Mouse (Mus musculus) monocyte, adult 5-6 weeks (primary cell): ENCODE results near the gene Adam11. TPM values are rescaled to one million over a fixed set of nuclear protein-coding genes. Genes with fewer than 3 reads are reported as not detected.

Experiments
- ATAC-seq: fragments of 153-309, 156-312 bp; replicated peaks from 2 replicates; pipeline ENCODE4 v1.8.0; 2017; ENCODE audit warnings: mild to moderate bottlenecking; ENCODE audit not compliant: low TSS enrichment, insufficient number of reproducible peaks, severe bottlenecking, poor library complexity, low FRiP score
- total RNA-seq: library from RNA; stranded (forward); fragments of 200-1000, 200-491, 200-594 nt; gene quantifications from 3 replicates; pipeline ENCODE4 v1.2.3, GENCODE M21; 2017

The Adam11 gene
- total RNA-seq, 1 experiment from 2014 or later: 2.1 TPM

DNA sequence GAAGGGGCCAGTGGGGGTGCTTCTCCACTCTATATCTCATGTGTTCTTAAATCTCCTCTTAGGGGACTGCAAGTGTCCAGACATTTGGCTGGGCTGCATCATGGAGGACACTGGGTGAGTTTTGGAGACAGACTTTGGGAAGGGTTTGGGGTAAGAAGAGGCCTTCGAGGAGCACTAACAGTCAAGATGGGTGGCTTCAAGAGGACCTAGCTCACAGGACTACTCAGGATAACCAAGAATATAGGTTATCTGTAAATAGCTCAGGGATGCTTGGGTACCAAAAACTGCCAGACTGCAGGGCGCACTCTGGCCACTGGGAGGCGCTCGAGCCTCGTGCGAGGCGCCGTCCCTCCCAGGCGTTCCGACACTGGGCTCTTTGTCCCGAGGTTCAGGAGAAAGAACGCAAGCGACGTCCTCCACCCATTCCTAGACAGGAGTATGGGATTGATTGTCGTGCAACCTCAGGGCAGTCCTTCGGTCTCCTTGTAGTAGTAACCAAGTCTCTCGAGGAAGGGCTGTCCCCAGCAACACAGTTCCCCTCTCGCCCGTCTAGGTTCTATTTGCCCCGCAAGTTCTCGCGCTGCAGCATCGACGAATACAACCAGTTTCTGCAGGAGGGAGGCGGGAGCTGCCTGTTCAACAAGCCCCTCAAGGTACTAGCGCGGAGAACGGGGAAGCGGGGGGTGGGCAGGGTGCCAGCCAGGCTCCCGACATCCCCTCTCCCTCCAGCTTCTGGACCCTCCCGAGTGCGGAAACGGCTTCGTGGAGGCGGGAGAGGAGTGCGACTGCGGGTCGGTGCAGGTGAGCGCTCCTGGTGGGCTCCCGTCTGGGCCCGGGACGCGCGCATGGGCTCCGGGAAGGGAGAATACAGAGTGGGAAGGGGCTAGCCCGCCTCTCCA is 12.7 kb downstream of the Adam11 start:
- peak; percentile 55 for ATAC-seq

DNA sequence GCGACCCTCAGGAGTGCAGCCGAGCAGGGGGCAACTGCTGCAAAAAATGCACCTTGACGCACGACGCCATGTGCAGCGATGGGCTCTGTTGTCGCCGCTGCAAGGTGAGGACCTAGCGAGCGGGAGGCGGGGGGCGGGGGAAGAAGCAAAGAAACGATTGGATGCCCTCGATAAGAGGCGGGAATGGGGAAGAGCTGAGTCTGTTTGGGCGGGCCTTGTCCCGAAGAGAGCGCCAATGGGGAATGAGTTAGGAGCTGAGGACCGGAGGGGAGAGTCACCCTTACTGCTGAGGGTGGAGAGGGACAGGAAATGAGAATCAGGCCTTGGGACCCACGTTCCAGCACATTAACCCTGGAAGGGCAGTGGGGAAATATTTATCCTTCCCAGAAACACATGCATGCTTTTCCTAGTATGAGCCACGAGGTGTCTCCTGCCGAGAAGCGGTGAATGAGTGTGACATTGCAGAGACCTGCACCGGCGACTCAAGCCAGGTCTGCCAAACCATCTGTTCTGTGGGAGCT is 13.4 kb downstream of the Adam11 start:
- peak; percentile 59; the same call in 1 of the 2 replicates for ATAC-seq

DNA sequence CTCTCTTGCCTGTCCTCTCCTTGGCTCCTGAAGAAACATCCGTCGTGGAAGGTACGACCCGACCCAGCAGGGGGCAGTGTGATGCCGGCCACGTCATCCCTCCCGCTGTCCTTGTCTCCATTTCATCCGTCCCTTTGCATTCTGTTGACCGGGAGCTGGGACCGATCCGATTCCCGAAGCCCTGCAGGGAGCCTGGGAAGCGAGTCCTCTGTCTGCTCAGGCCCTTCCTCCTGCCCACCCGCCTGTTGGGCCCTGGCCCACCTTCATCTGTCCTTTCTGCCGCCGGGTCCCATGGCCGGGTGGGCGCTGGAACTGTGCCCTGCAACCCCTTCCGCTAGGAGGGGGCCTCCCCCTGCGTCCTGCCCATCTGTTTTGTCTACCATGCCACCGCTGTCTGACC is 16.4 kb downstream of the Adam11 start:
- ATAC-seq: no peak

DNA sequence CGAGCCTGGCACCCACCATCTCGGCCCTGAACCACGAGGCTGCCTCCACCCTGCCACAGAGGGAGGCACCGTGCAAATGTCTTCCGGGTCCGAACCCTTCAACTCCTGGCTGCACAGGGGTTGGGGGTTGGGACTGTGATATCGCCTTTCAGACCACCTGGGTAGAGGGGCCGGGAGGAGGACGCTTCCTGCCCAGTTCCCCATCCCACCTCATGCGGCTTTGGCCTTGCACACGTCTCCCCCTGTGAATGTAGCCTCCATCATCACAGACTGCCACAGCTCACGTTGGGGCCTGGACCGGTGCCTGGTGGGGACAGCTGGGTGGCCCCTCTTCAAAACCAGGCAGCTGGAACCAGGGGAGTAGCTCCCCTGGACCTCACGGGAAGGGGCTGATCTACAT is 16.9 kb downstream of the Adam11 start:
- no peak for ATAC-seq

DNA sequence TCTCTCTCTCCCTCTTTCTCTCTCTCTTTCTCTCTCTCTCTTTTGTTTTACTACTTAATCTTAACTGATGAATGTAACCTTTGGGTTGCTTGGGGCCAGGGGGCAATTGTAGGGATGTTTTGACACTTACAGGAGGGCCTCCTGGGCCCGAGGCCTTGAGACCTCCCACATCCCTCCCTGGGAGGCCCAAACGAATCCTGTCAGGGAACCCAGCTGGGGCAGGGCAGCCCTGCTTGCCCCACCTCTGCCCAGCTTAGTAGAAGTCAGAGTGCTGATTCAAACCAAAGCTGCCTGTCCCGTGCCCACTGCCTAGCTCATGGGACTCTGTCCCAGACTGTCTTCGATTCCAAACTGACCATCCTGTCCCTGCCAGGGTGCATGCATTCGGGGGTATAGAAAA is 17.4 kb downstream of the Adam11 start:
- ATAC-seq: no peak

DNA sequence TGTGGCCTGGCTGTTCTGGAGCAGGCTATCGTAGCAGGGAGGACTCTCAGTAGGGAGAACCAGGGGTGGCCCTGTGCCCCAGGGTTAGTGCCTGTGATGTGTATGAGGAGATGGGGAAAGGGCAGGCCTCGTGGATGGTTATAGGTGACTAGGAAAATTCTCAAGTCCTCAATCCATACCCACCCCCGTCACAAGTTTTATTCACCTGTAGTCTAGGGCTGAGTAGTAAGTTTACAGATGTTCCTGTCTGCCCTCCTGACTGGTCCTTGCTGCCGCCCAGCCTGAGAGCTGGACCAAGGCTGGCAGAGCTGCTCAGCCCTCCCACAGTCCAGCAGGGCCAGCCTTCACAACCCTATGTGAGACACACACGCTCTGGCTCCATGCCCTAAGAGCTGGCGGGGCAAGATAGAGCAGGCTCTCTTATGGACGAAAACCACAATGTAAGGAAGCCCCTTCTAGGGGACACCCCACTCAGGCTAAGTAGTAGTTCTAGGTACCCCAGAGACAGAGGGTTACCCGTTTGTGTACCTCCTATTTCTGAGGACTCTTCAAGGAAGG is 17.9 kb downstream of the Adam11 start:
- no peak for ATAC-seq

DNA sequence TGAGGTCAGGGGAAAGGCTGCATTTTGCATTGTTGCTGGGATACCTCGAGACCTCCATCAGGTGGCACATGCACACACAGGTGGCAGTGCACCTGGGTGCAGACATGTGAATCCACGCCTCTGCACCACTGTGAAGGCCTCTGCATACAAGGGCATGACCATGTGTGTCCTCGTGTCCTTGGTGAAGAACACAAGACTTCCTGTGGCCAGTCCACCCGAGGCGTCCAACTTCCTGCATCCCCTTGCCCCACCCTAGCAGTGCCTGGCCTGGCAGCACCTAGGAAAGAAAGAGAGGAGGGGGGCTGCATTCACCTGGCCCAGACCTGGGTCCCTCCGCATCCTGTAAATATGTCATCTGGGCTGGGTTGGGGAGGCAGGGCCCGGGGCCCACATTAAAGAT is 18.6 kb downstream of the Adam11 start:
- ATAC-seq: no peak

DNA sequence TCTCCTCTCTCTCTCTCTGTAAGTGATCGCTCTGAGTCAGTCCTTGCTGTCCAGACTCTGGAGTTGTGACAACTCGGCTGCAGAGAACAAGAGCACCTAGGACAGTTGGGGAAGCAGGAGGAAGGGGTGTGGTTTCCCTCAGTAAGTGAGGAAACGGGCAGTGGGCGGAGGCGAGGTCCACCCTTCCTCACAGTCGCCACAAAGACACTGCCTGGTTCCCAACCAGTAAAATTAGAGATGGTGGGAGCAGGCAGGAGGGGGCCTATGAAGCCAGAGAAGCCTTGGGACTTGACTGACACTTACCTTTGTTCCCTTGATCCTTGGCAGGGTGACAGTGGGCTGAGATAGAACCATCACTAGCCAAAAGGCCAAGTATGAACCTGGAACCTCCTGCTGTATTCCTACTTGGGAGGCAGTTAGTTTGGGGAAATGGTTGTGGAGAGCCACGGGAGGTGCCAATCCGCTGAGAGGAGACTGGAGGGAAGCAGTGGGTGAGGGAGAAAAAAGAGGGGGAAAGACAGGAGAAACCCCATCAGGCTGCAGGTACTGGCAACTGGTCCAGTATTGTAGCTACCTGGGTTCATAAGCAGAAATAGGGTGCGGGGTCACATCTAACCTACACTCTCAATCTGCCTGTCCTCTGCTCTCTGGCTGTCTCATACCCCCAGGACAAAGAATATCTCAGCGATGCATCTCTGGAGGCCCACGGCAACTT is 19.2 kb downstream of the Adam11 start:
- ATAC-seq: peak; percentile 73

DNA sequence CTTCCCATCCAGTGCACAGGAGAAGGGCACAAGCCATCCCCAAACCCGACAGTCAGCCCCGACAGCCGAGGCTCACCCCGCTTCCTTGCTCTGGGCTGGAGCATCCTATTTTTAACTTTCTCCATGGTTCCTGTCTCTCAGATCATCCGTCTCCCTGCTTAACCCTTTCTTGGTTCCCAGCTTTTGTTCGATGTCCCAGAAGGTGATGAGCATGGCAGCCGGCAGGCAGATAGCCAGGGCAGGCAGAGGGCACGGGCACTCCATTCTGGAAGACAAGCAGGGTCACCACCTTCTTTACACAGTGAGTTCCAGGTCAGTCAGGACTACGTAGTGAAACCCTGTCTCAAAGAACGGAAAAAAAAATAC is 19.7 kb downstream of the Adam11 start:
- ATAC-seq: no peak

DNA sequence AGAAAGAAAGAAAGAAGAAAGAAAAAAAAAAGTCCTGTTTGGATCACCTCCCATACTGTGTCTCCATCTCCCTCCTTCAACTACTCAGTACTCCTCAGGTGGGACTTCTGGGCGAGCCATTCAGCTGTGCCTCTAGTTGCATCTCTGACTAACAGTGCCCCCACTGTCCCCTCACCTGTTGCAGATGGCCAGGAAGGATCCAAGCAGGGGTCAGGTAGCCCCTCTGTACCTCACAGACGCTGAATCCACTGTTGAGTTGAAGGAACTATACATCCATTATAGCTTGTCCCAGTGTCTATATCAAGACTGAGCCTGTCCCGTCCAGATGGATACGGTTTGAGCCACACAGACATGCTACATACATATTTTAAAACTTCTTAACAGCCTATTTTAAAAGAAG is 20.3 kb downstream of the Adam11 start:
- ATAC-seq: no peak

DNA sequence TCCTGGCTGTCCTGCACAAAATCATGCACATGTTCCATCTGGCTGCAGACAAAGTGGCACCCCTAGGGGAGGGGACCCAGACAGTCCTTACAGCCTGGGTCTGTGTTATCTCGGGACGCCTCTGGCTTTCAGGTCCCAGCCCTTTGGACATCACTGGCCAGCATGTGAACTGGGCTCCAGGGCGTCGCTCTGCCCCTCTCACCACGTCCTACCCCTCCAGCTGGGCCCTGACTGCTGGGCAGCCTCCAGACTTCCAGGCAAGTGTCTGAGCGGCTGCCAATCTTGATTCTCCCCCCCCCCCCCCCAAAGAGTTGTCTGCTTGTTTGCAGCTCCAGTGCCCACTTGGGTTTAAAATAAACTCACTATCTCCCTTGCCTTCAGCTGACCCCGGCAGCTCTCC is 22.2 kb downstream of the Adam11 start:
- ATAC-seq: no peak

DNA sequence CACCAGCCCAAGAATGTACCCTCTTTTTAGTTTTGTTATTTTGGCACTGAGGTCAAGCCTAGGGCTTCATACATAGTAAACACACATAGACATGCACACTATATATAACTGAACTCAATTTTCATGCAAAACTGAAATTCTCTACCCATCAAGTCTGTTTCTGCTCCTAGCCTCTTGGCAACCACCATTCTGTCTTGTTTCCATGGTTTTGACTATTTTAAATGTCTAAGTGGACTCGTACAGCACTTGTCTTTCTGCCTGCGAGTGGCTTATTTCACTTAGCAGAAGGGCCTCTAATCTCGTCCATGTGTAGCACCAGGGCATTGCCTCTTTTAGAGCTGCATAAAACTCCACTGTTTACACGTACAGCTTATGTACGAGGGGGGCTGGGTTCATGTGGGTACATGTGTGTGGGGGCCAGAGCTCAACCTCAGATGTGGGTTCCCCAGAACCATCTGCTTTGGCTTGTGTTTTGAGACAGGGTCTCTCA is 26.5 kb downstream of the Adam11 start:
- ATAC-seq: no peak

DNA sequence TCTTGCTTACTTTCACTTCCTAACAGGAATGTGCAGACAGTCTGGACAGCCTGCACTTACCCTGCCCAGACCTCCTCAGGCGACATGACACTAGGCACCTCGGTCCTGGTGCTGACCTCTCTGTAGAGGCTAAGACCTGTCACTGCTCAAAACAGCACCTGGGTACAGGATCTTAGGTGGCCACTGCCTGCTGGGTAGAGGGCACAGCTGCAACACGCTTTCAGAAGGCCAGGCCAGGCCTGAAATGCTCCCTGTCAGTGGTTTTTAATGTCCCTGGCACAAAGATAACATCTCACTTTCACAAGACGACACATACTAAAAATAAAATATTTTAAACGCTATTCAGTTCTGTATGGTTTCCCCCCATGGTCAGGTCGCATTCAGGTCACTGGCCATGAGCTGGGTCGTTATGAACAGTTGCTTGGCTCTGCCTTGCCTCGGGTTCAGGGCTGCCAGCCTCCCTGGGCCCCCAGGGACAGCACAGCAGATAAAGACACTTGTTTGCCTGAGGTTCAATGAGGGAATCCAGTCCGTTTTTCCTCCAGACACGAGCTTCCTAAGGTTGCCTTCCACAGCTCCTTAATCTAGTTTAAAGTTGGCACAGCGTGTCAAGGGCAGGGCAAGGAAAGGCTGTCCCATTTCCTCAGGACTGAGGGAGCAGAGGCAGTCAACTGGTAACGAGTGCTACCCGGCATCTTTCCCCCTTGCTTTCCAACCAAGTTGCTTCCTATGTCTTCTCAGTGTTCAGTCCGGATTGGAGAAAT is 30.6 kb downstream of the Adam11 start:
- no peak for ATAC-seq

DNA sequence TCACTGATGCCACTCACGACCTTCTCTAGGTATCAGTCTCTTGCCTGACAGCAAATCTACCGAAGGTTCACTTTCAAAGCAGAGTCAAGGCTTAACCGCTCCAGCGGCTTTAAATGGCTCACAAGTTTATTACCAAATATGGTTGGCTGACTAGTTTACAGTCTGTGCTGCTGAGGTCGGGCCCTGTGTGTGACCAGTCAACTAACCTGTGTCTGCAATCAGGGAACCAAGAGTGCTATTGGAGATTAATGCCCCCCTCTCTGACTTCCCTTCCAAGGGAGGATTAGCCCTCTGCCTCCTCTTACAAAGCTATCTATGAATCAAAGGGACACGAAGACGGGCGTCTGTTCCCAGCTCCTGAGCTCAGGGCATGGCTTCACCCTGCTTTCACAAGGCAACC is 32.9 kb downstream of the Adam11 start:
- ATAC-seq: no peak

DNA sequence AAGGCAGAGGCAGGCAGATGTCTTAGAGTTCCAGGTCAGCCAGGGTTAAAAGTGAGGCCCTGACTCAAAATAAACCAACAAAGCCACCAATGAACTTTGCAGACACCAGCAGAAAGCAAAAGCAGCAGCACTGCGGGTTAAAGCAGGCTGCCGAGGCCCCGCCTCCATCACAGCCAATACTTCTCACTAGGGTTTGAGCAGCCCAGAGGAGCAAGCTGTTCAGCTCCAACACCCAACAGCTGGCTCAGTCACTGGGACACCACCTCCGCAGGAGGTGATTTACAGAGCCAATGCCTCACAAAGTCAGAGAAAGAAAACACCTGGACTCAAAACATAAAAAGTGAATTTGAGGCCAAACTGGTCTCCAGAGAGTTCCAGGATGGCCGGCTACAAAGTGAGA is 42.2 kb downstream of the Adam11 start:
- ATAC-seq: no peak

DNA sequence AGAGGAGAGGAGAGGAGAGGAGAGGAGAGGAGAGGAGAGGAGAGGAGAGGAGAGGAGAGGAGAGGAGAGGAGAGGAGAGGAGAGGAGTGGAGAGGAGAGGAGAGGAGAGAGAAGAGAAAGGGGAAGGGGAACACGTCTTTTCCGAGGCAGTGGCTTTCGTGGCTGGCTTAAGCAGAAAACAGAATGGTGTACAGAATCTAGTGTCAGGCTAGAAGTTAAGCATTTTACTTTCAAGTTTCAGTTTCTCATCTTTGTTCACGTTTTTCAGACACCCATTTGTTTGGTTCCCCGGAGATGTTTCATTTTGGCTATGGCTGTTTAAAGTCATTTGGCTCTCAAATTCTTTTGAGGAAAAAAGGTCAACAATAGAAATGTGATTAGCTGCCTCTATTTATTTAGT is 47.0 kb downstream of the Adam11 start:
- ATAC-seq: no peak

DNA sequence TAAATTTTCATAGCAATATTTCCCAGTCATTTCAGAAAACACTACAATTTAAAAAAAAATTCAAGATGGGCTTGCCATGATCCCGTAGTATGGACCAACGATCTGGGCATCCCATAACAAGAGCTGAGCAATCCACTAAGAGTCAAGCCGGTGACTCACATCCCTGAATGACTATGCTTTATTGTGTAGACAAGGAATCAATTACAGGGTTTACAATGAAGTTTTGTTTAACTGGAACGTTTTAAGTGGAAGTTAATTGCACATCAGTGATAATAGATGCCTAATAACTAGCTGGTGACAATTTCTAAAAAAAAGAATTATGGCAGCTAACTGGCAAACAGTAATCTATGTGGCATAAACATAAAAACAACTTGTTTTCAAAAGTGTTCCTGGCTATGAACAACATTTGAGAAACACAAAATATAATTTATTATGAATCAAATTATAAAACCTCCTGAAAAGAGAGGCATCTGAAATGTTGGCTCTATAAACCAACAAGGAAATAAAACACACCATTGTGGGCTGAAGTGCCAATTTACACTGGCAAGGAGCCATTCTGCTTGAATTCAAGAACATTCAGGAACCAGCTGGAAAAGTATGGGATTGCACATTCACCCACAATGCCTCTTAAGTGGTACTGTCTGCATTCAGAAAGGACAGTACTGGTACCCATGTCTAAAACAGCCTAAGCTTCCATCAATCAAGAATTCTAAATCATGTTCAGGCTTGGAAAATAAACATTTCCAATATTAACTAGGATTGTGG is 49.7 kb downstream of the Adam11 start:
- ATAC-seq: no peak

DNA sequence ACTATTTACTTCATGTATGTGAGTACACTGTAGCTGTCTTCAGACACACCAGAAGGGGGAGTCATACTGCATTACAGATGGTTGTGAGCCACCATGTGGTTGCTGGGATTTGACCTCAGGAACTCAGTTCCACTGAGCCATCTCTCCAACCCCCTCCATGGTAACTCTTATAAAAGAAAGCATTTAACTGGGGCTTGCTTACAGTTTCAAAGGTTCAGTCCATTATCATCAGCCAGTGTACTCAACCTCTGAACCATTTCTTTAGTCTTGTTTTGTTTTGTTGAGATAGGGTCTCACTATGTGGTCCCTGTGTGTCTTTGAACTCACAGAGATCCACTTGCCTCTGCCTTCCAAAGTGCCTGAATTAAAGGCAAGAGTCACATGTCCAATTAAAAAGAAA is 53.6 kb downstream of the Adam11 start:
- ATAC-seq: no peak
